Mouse (Mus musculus): Measurements from ENCODE around the gene Orai1. TPM values are rescaled to one million over a fixed set of nuclear protein-coding genes. Genes with fewer than 3 reads are reported as not detected.

Gene Orai1
- polyA plus RNA-seq, 1 experiment from 2014 or later: 20.1 TPM

GRCm38 (mm10) chr5:123024312-123024711 lies 9.4 kb downstream of the Orai1 start:
- Histone ChIP-seq H3K4me1 (ENCODE audit: control insufficient read depth, insufficient read depth, low read length) (peaks cover 20% of the 10 kb centered on the region), H3K36me3 (ENCODE audit: control insufficient read depth, insufficient read depth, low read length) (0 out of 2 replicates have a peak, but pooled peaks cover under 1% of the 10 kb centered on the region), H3K9ac (ENCODE audit: low read depth, low read length) (no peak overlapping the region), H3K4me3 (ENCODE audit: low read length) (no peak overlapping the region), H3K27me3 (replicated peaks; ENCODE audit: control insufficient read depth, insufficient read depth, low read length) (no peaks in the 10 kb centered on the region), H3K9me3 (ENCODE audit: control insufficient read depth, low read length) (no peaks in the 10 kb centered on the region), H3K27ac (ENCODE audit: low read length) (no peak overlapping the region), H3K4me2 (ENCODE audit: low read depth, low read length) (no peak overlapping the region)
- WGBS: 76% methylated on average over 6 of the region's 6 CpGs
- ATAC-seq: no peak

- 65% methylated on average over 9 of the region's 9 CpGs for whole genome bisulfite sequencing
- ATAC-seq: no peak
Measured at GRCm38 (mm10) chr5:123024965-123025573, 10.2 kb downstream of the Orai1 start.

GRCm38 (mm10) chr5:123026414-123026813 lies 11.5 kb downstream of the Orai1 start:
- no peak for ATAC-seq
- 60% methylated on average over 6 of the region's 6 CpGs for WGBS
- peaks cover 16% of the 10 kb centered on the region for H3K4me1 ChIP-seq (ENCODE audit: control insufficient read depth, insufficient read depth, low read length)
- H3K27me3 ChIP-seq (replicated peaks; ENCODE audit: control insufficient read depth, insufficient read depth, low read length): no peaks in the 10 kb centered on the region
- H3K9ac ChIP-seq (ENCODE audit: low read depth, low read length): no peak overlapping the region
- H3K4me3 ChIP-seq (ENCODE audit: low read length): no peak overlapping the region
- no peak overlapping the region for H3K4me2 ChIP-seq (ENCODE audit: low read depth, low read length)
- H3K27ac ChIP-seq (ENCODE audit: low read length): no peak overlapping the region
- H3K36me3 ChIP-seq (ENCODE audit: control insufficient read depth, insufficient read depth, low read length): 0 out of 2 replicates have a peak, but pooled peaks cover 5% of the 10 kb centered on the region
- H3K9me3 ChIP-seq (ENCODE audit: control insufficient read depth, low read length): 0 out of 2 replicates have a peak, but pooled peaks cover 2% of the 10 kb centered on the region

More at GRCm38 (mm10) chr5:123024965-123025573, 10.2 kb downstream of the Orai1 start:
- Histone ChIP-seq H3K27ac (ENCODE audit: low read length) (no peak overlapping the region), H3K9me3 (ENCODE audit: control insufficient read depth, low read length) (no peaks in the 10 kb centered on the region), H3K36me3 (ENCODE audit: control insufficient read depth, insufficient read depth, low read length) (0 out of 2 replicates have a peak, but pooled peaks cover 3% of the 10 kb centered on the region), H3K27me3 (replicated peaks; ENCODE audit: control insufficient read depth, insufficient read depth, low read length) (no peaks in the 10 kb centered on the region), H3K4me1 (ENCODE audit: control insufficient read depth, insufficient read depth, low read length) (peaks cover 16% of the 10 kb centered on the region), H3K4me2 (ENCODE audit: low read depth, low read length) (no peak overlapping the region), H3K9ac (ENCODE audit: low read depth, low read length) (no peak overlapping the region), H3K4me3 (ENCODE audit: low read length) (no peak overlapping the region)

- 47% methylated on average over 6 of the region's 6 CpGs for WGBS
- Histone ChIP-seq H3K4me3 (ENCODE audit: low read length) (no peak overlapping the region), H3K4me2 (ENCODE audit: low read depth, low read length) (no peak overlapping the region), H3K9me3 (ENCODE audit: control insufficient read depth, low read length) (0 out of 2 replicates have a peak, but pooled peaks cover 3% of the 10 kb centered on the region), H3K27me3 (replicated peaks; ENCODE audit: control insufficient read depth, insufficient read depth, low read length) (no peaks in the 10 kb centered on the region), H3K4me1 (ENCODE audit: control insufficient read depth, insufficient read depth, low read length) (peaks cover 16% of the 10 kb centered on the region), H3K36me3 (ENCODE audit: control insufficient read depth, insufficient read depth, low read length) (0 out of 2 replicates have a peak, but pooled peaks cover 5% of the 10 kb centered on the region), H3K9ac (ENCODE audit: low read depth, low read length) (peak overlapping the region; percentile 24; the same call in 1 of the 2 replicates), H3K27ac (ENCODE audit: low read length) (peak overlapping the region; percentile 67)
- peak; percentile 90 for ATAC-seq
Measured at GRCm38 (mm10) chr5:123027436-123027835, 12.6 kb downstream of the Orai1 start.

GRCm38 (mm10) chr5:123029729-123030128 lies 14.9 kb downstream of the Orai1 start:
- Histone ChIP-seq H3K4me1 (ENCODE audit: control insufficient read depth, insufficient read depth, low read length) (peaks cover 16% of the 10 kb centered on the region), H3K9me3 (ENCODE audit: control insufficient read depth, low read length) (0 out of 2 replicates have a peak, but pooled peaks cover 3% of the 10 kb centered on the region)
- 80% methylated on average over 7 of the region's 7 CpGs for WGBS

GRCm38 (mm10) chr5:123031312-123031711 lies 16.4 kb downstream of the Orai1 start:
- Histone ChIP-seq H3K9me3 (ENCODE audit: control insufficient read depth, low read length) (0 out of 2 replicates have a peak, but pooled peaks cover 3% of the 10 kb centered on the region), H3K4me3 (ENCODE audit: low read length) (no peak overlapping the region), H3K9ac (ENCODE audit: low read depth, low read length) (no peak overlapping the region), H3K36me3 (ENCODE audit: control insufficient read depth, insufficient read depth, low read length) (0 out of 2 replicates have a peak, but pooled peaks cover 5% of the 10 kb centered on the region), H3K27ac (ENCODE audit: low read length) (no peak overlapping the region), H3K27me3 (replicated peaks; ENCODE audit: control insufficient read depth, insufficient read depth, low read length) (no peaks in the 10 kb centered on the region), H3K4me1 (ENCODE audit: control insufficient read depth, insufficient read depth, low read length) (peaks cover 22% of the 10 kb centered on the region), H3K4me2 (ENCODE audit: low read depth, low read length) (no peak overlapping the region)
- no peak for ATAC-seq
- 93% methylated on average over 3 of the region's 3 CpGs for WGBS

More at GRCm38 (mm10) chr5:123029729-123030128, 14.9 kb downstream of the Orai1 start:
- Histone ChIP-seq H3K27me3 (replicated peaks; ENCODE audit: control insufficient read depth, insufficient read depth, low read length) (no peaks in the 10 kb centered on the region), H3K4me2 (ENCODE audit: low read depth, low read length) (no peak overlapping the region), H3K9ac (ENCODE audit: low read depth, low read length) (no peak overlapping the region), H3K27ac (ENCODE audit: low read length) (no peak overlapping the region), H3K36me3 (ENCODE audit: control insufficient read depth, insufficient read depth, low read length) (0 out of 2 replicates have a peak, but pooled peaks cover 5% of the 10 kb centered on the region), H3K4me3 (ENCODE audit: low read length) (no peak overlapping the region)
- ATAC-seq: no peak

- ATAC-seq: no peak
- no peak overlapping the region for H3K9ac ChIP-seq (ENCODE audit: low read depth, low read length)
- no peak overlapping the region for H3K27ac ChIP-seq (ENCODE audit: low read length)
- 0 out of 2 replicates have a peak, but pooled peaks cover 3% of the 10 kb centered on the region for H3K9me3 ChIP-seq (ENCODE audit: control insufficient read depth, low read length)
- 66% methylated on average over 7 of the region's 7 CpGs for WGBS
- H3K36me3 ChIP-seq (ENCODE audit: control insufficient read depth, insufficient read depth, low read length): 0 out of 2 replicates have a peak, but pooled peaks cover 5% of the 10 kb centered on the region
- peaks cover 12% of the 10 kb centered on the region for H3K4me1 ChIP-seq (ENCODE audit: control insufficient read depth, insufficient read depth, low read length)
- H3K4me2 ChIP-seq (ENCODE audit: low read depth, low read length): no peak overlapping the region
- no peaks in the 10 kb centered on the region for H3K27me3 ChIP-seq (replicated peaks; ENCODE audit: control insufficient read depth, insufficient read depth, low read length)
- H3K4me3 ChIP-seq (ENCODE audit: low read length): no peak overlapping the region
Measured at GRCm38 (mm10) chr5:123033646-123034160, 18.8 kb downstream of the Orai1 start.

GRCm38 (mm10) chr5:123035089-123035488 lies 20.2 kb downstream of the Orai1 start:
- peak overlapping the region; percentile 78 for H3K27ac ChIP-seq (ENCODE audit: low read length)
- 0 out of 2 replicates have a peak, but pooled peaks cover 3% of the 10 kb centered on the region for H3K9me3 ChIP-seq (ENCODE audit: control insufficient read depth, low read length)
- peaks cover 14% of the 10 kb centered on the region for H3K4me1 ChIP-seq (ENCODE audit: control insufficient read depth, insufficient read depth, low read length)
- H3K36me3 ChIP-seq (ENCODE audit: control insufficient read depth, insufficient read depth, low read length): 0 out of 2 replicates have a peak, but pooled peaks cover 2% of the 10 kb centered on the region
- WGBS: 86% methylated on average over 4 of the region's 4 CpGs
- peak overlapping the region; percentile 20; the same call in 1 of the 2 replicates for H3K4me2 ChIP-seq (ENCODE audit: low read depth, low read length)
- peak; percentile 56 for ATAC-seq
- H3K4me3 ChIP-seq (ENCODE audit: low read length): no peak overlapping the region
- H3K27me3 ChIP-seq (replicated peaks; ENCODE audit: control insufficient read depth, insufficient read depth, low read length): no peaks in the 10 kb centered on the region
- no peak overlapping the region for H3K9ac ChIP-seq (ENCODE audit: low read depth, low read length)

- ATAC-seq: peak; percentile 87
- WGBS: 26% methylated on average over 6 of the region's 6 CpGs
- H3K9ac ChIP-seq (ENCODE audit: low read depth, low read length): no peak overlapping the region
- H3K4me2 ChIP-seq (ENCODE audit: low read depth, low read length): 0 out of 2 replicates have a peak overlapping the region, but pooled peaks have one; percentile 20
- no peak overlapping the region for H3K4me3 ChIP-seq (ENCODE audit: low read length)
- no peaks in the 10 kb centered on the region for H3K27me3 ChIP-seq (replicated peaks; ENCODE audit: control insufficient read depth, insufficient read depth, low read length)
- H3K36me3 ChIP-seq (ENCODE audit: control insufficient read depth, insufficient read depth, low read length): 0 out of 2 replicates have a peak, but pooled peaks cover 2% of the 10 kb centered on the region
- 0 out of 2 replicates have a peak, but pooled peaks cover 3% of the 10 kb centered on the region for H3K9me3 ChIP-seq (ENCODE audit: control insufficient read depth, low read length)
- peak overlapping the region; percentile 78 for H3K27ac ChIP-seq (ENCODE audit: low read length)
- H3K4me1 ChIP-seq (ENCODE audit: control insufficient read depth, insufficient read depth, low read length): peaks cover 14% of the 10 kb centered on the region
Measured at GRCm38 (mm10) chr5:123035564-123035963, 20.7 kb downstream of the Orai1 start.
